In the genomic region with DNA sequence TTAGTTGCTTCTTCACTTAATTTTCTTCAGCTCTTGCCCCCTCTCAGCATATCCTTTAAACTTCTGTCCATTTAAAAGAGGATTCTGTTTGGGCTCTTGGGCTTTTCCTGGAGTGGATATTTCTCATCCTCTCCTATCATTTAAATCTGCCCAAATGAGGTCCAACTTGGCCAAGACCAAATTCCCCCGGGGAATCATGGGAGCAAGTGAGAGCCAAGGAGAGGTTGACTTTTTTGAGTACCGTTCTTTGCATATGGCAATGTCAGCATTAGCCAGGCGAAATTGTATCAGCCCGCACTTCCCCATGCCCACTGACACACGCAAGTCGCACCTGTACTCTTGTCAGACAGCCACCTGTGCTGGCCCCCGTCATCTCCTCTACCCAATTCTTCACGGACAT, we compare ENCODE assay signal across 49 mouse cellular contexts. TPM values are rescaled to one million over a fixed set of nuclear protein-coding genes. Genes with fewer than 3 reads are reported as not detected.
"Had no signal": no experiment of that assay in that cellular context is flagged by ENCODE, and none has a peak within 500 bp of the region (broad histone marks: within the 10 kb centered on the region; RNA-seq: fewer than 3 reads in every experiment).

No protein-coding gene starts in this region.

- H3K27ac ChIP-seq: heart, embryonic 10.5 days; heart, embryonic 15.5 days; hindbrain, postnatal 0 days; intestine, embryonic 15.5 days; kidney, embryonic 15.5 days; kidney, postnatal 0 days; layer of hippocampus, adult 2 months; left cerebral cortex, adult 2 months had no signal

- H3K27me3 ChIP-seq: heart, embryonic 12.5 days; heart, embryonic 13.5 days; heart, embryonic 15.5 days; hindbrain, embryonic 12.5 days; hindbrain, embryonic 13.5 days; hindbrain, embryonic 15.5 days; intestine, embryonic 15.5 days; kidney, embryonic 15.5 days had no signal

- DNase-seq: heart, postnatal 10 days; heart, postnatal 14 days; heart, postnatal 36 days; heart, postnatal 4 days; kidney, adult 11 months; kidney, adult 18-20 months; kidney, adult 2 months; kidney, adult 8-10 months; kidney, adult 9 months; kidney, postnatal 10 days; kidney, postnatal 14 days; kidney, postnatal 25 days; kidney, postnatal 36 days; kidney, postnatal 4 days; layer of hippocampus, adult 9-11 months; layer of hippocampus, postnatal 36 days had no signal

- H3K4me2 ChIP-seq: heart, embryonic 11.5 days; heart, embryonic 12.5 days; heart, embryonic 15.5 days; hindbrain, embryonic 12.5 days; hindbrain, embryonic 13.5 days; hindbrain, embryonic 15.5 days; intestine, embryonic 15.5 days; kidney, embryonic 15.5 days had no signal

- H3K4me3 ChIP-seq: heart, embryonic 10.5 days; heart, embryonic 12.5 days; heart, embryonic 13.5 days; heart, embryonic 15.5 days; hindbrain, embryonic 10.5 days; hindbrain, embryonic 12.5 days; hindbrain, embryonic 13.5 days; hindbrain, embryonic 15.5 days; intestine, embryonic 15.5 days; kidney, embryonic 15.5 days; layer of hippocampus, adult 2 months; left cerebral cortex, adult 2 months had no signal

- ATAC-seq: hindbrain, embryonic 16.5 days; hindbrain, postnatal 0 days; inflammation-experienced regulatory T-cells, adult 6 months; intestine, embryonic 15.5 days; intestine, embryonic 16.5 days; intestine, postnatal 0 days had no signal

- H3K9ac ChIP-seq: heart, embryonic 12.5 days; heart, embryonic 13.5 days; heart, embryonic 15.5 days; hindbrain, embryonic 12.5 days; hindbrain, embryonic 13.5 days; hindbrain, embryonic 15.5 days; intestine, embryonic 15.5 days; kidney, embryonic 15.5 days had no signal

- H3K36me3 ChIP-seq: heart, embryonic 10.5 days; heart, embryonic 12.5 days; heart, embryonic 15.5 days; hindbrain, embryonic 12.5 days; hindbrain, embryonic 13.5 days; hindbrain, embryonic 15.5 days; intestine, embryonic 15.5 days; kidney, embryonic 15.5 days had no signal

- H3K9me3 ChIP-seq: heart, embryonic 10.5 days; heart, embryonic 12.5 days; heart, embryonic 13.5 days; heart, embryonic 15.5 days; hindbrain, embryonic 10.5 days; hindbrain, embryonic 12.5 days; hindbrain, embryonic 13.5 days; hindbrain, embryonic 15.5 days; intestine, embryonic 15.5 days; kidney, embryonic 15.5 days had no signal

RNA-seq across cellular contexts. Expression of gene Ccdc182, which starts 37.9 kb away (rescaled TPM):
- total RNA-seq: heart, postnatal 10 days; heart, postnatal 14 days; heart, postnatal 25 days; heart, postnatal 36 days; heart, postnatal 4 days; hematopoietic stem cell, adult 5-6 weeks; hindbrain, postnatal 0 days; layer of hippocampus, adult 18-20 months; layer of hippocampus, adult 2 months; layer of hippocampus, adult 8-10 months; layer of hippocampus, postnatal 10 days; layer of hippocampus, postnatal 14 days; layer of hippocampus, postnatal 25 days; layer of hippocampus, postnatal 36 days; left cerebral cortex, adult 18-20 months; left cerebral cortex, adult 2 months; left cerebral cortex, adult 8-10 months had no signal
- polyA plus RNA-seq: heart, embryonic 11.5 days; heart, embryonic 12.5 days; heart, embryonic 13.5 days; heart, embryonic 14.5 days; heart, embryonic 15.5 days; heart, embryonic 16.5 days; heart, postnatal 0 days; hindbrain, postnatal 0 days; inflammation-experienced regulatory T-cells, adult 6 months; intestine, embryonic 14.5 days; intestine, embryonic 15.5 days; intestine, embryonic 16.5 days; intestine, postnatal 0 days; large intestine, adult 2 months had no signal
